Mouse (Mus musculus) ES-Bruce4 (cell line): Measurements from ENCODE around the gene Ccl25.

ENCODE experiments used
- CTCF ChIP-seq: IDR thresholded peaks from one replicate; pipeline ENCODE4 v1.8.1; 2011; ENCODE audit warnings: low read depth, low read length
- EP300 ChIP-seq: IDR thresholded peaks from 2 replicates; pipeline ENCODE4 v1.6.1; 2011; ENCODE audit warnings: low read depth, low read length; ENCODE audit not compliant: insufficient read depth

- no peak for TF ChIP-seq CTCF
- no peak for TF ChIP-seq EP300
Measured at GRCm38 (mm10) chr8:4367808-4368207, 42.8 kb downstream of the Ccl25 start.
